Mouse (Mus musculus) 416B (cell line): ENCODE results near the gene Immp2l.
A peak's percentile ranks its signal among the peaks of the same experiment; 100 is the strongest.
"Not testable (repeated sequence)": the region's sequence is repeated elsewhere in the genome, so short reads cannot be mapped to it uniquely, and the experiment has no call there.

Source experiments
- DNase-seq: peaks from one replicate; pipeline ENCODE4 v3.0.0; 2011; ENCODE audit warnings: low read depth

The Immp2l gene

DNA sequence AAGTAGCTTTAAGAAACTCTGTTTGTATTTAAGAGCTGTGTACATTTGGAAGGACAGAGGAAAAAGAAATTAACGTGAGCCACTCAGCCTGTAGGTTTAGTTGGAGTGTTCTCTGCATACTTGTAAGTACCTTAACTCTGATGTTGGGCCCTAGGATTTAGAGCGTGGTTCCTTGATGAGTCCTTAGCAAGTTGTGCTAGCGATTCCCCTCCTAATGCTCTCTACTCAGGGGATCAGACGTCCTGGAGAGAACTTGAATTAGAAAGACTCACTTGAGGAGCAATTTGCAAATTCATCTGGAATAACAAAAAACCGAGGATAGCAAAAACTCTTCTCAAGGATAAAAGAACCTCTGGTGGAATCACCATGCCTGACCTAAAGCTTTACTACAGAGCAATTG, 835.8 kb downstream of the Immp2l start:
- DNase-seq, result not testable (repeated sequence)

DNA sequence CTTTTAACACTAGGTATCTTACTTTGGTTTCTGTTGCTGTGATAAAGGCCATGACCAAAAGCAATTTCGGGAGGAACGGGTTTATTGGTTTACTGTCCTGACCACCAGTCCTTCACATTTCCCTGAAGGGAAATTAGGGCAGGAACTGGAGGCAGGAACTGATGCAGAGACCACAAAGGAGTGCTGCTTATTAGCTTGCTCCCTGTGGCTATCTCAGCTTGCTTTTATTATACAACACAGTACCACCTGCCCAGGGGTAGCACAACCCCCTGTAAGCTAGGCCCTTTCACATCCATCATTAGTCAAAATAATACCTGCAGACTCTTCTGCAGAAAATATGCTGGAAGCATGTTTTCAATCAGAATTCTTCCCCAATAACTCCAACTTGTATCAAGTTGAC, 844.4 kb downstream of the Immp2l start:
- no peak for DNase-seq

DNA sequence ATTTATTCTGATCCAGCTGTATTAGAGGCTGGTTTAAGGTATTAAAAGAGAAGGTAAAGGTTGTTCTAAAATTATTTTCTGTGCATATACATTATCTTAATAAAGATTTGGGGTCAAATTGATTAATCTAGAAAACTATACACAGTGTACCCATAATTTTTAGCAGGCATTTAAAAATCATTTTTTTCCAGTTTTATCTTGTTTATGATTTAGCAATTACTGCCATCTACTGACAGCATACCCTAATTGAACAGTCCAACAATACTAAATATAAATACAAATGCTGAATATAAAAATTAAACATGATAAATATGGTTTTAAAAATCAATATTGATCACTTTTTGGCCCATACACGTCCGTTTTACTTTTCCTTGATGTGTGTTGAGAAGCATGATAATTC, 850.1 kb downstream of the Immp2l start:
- DNase-seq, result peak; percentile 13

DNA sequence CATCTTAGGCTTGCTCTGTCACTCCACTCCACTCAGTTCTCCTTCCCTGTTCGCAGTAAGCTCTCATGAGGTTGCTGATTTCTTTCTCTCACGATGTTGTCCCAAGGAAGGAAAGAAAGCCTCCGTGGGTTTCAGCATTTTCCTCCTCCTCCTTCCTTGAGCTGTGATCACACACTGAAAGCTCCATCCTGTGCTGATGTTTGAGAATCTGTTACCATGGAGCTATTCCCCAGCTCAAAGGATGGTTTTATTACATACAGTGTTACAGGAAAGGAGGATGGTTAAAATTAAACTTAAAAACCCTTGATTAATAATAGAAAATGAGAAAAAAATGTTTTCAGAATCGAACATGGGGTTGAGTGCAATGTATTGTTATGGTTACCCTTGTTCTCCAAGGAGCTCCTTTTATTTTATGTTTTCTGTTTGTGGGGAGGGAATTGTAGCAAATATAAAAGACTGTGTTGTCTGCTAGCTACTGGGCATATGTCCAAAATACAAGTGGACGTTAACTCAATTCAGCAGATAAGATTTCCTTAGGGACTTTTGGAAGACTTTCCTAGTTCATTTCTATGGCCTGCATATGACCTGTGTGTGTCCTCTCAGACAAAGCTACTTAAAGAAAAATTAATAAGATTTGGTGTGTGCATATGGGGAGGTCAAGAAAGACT, 853.5 kb downstream of the Immp2l start:
- DNase-seq, result no peak

DNA sequence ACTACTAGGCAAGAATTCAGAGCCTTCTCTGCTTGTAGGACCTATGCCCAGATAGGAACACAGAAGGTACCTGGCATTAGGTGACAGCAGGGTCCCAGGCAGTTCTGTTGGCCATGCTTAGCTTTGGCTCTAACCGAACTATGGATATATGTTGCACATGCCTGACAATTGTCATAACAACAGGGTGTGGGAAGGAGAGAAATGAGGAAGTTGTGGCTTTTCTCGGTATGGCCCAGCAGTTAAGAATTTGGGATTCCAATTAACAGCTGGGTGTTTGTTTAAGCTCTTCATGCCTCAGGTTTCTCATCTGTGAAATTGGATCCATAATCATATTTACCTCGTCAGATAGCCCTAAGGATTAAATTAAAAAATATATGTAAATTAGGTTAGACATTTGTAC, 854.6 kb downstream of the Immp2l start:
- DNase-seq, result peak; percentile 77

DNA sequence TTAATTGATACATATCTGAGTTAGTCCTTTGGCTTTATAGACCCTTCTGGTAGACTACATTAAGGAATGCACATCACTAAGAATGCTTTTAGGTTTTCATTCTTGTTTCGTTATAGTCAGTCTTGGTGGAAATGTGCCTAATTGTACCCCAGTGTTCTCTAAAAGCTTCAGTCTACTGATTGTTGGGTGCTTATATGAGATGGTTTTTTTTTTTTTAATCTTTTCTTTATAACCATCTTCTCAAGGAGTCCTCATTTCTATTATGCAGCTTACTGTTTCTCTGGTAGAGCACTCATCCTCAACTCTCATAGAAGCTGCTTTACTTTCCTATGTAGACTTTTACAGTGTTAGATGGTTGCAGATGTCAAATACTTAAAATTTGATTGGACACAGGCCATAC, 855.1 kb downstream of the Immp2l start:
- DNase-seq, result no peak

DNA sequence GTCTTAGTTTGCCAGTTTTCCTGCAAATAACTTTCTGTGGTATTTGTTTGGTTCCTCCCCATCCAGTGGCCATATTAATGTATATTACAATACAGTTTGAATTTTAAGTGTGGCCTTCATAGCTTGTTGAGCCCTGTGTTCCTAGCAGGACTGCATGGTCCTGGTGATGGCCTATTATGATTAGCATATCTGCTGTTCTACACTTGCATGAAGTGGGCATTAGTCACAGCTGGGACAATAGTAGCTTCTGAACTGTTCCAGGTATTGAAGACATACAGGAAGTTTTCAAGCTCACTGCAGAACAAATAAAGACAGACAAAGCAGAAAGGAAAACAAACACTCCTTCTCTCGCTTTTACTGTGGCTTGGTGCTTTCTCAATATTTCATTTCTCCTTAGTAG, 855.5 kb downstream of the Immp2l start:
- peak; percentile 11 for DNase-seq

DNA sequence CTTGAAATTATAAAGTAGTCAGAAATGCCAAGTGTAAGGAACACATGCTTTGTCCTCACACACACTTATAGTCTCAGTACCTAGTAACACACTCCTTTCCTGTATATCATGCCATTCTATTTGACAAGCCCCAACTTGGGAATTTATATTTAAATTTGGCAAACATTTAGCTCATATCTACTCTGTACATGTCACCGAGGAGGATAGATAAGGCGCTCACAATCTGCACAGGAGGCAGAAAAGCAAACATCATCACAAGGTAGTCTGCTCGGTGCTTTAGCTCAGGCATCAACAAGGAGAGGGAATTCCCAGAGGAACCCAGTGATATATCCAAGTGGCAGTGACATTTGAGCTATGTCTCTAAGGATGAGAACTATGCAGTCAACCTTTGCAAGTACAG, 856.9 kb downstream of the Immp2l start:
- DNase-seq, result no peak

DNA sequence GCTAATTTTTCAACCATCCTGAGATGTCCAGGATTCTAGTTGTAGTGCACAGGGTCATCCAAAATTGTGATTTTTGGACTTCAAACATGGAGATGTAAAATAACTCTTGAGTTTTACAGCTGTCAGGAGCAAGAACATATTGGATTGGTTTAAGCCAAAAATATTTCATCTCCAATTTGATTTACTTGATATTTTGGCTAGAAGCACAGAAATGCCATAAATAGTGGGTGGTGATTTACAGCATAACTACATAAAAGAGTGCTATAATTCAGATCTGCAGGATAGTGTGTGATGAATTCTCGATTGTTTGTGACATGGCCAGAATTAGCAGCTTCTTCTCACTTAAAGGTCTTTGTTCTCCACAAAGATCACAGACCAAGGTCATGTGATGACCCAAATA, 884.1 kb downstream of the Immp2l start:
- DNase-seq, result no peak

DNA sequence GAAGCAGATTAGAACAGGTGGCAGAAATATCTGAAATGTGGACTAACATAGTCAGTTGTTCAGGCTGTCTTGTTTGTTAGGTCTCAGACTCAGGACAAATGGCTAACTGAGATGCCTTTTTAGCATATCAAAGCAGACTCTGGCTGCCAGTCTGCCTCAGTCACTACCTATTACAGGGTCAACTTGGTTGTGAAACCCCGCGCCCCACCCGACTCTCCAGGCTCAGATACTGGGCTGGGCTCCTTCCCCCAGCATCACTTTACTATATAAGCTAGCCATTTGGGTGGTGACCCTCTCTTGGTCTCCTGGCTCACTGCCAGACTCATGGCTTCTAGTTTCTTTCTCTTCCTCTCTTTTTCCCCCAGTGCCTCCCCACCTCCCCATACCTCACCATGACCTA, 887.7 kb downstream of the Immp2l start:
- peak; percentile 5 for DNase-seq

DNA sequence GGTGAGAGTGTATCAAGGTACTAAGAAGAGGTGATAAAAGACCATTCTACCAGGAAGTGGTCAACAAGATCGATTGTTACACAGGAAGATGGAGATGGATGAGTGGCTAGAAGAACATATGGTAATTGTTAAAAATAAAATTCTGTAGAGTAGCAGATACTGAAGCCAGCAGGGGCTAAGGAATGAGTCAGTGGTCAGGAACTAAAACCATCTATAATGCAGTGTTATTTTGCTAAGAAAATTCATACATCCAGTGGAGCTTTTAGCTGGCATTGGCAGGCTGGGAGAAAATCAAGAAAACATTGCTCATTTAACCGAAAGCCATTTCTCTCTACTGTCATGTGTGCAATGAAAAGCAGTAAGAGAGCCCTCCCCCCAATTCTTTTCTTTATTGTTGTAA, 913.9 kb downstream of the Immp2l start:
- no peak for DNase-seq

DNA sequence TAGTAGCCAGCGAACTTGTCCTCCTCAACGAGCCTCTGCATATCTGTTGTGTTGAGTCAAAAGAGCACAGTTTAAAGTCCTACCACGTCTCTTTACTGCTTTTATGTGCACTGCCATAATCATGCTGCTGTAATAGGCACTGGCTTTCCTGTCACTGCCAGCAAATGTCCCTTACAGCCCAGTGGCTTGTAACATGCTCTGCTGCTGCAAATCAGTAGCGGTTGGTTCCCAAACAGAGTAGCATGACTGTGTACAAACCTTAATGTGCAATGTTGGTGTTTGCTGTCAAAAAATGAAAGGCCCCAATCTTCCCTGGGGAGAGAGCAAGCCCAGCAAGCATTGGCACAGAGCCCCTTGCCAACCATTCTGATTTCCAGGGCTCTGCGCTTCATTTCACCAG, 918.0 kb downstream of the Immp2l start:
- no peak for DNase-seq

DNA sequence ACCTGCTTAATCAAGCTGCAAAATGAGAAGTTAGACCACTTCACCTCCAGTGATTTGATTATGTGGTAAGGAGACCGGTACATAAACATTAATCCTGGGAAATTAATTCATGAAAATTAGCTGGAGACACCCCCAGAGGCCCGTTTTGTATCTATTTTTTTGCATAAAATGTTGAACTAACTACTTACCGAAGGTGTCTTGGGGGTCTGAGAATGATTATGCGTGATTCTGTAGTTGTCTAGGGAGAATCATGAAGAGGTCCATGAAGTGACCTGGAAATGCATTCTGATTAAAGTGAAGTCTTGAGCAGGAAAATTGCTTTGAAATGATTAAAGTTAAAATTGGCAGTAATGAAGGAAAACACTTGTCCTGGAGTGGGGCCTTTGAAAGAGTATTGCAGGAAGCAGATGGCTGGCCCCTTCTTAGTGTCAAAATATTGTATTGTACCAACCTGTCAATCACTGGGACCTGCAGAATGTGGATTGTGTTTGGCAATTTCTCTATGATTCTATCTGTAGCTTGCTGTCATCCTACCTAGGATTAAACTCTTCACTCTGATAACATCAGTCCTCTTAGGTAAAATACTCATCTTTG, 920.3 kb downstream of the Immp2l start:
- DNase-seq, result peak; percentile 32

DNA sequence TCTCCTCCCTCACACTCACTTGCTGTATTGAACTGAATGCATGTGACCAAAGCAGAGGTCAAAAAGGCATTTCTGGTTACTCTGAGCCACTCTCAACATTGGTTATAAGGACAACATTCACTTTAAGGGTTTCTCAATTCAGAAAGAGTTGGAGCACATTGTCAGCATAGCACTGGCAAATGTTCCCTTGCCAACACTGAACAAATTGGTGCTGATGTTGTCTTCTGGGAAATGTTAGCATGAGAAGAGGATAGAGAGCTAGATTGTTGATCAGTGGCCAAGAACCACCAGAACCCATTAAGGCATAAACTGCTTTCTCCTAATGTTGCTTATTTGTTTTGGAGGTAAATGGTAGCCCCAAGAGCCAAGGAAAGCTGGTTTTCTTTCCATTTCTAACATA, 922.6 kb downstream of the Immp2l start:
- DNase-seq, result no peak

DNA sequence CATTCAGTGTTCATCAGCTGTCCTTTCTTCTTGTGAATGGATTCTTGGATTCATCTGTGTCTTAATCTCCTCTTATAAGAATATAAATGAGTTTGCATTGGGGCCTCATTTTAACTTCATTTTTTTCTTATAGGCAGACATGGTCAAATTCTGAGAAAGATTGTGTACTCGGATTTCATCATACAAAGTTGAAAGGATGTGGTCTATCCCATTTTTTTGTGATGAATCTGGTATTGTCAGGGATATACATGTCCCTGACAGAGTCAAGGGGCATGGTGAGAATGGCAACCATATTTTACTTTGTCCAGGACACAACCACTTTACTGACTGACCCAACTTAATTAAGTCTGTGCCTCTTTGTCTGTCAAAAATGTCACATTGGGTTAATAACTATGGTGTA, 925.5 kb downstream of the Immp2l start:
- DNase-seq, result no peak

DNA sequence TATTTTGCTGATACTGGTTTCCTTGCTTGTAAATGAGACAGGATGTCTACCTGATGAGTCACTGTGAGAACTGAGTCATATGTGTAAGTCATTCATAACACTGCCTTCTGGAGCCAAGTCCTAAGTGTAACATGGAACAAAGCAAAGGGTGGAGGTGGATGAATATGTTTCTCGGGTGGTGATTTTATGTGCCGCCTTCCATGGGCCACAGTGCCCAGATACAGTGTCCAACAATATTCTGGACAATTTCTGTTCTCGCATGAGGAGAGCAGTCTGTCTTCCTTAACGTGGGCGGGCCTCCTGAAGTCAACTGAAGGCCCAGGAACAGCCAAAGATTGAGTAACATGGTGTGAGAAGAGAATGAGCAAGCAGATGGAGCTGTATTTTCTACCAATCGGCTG, 926.0 kb downstream of the Immp2l start:
- peak; percentile 97 for DNase-seq

DNA sequence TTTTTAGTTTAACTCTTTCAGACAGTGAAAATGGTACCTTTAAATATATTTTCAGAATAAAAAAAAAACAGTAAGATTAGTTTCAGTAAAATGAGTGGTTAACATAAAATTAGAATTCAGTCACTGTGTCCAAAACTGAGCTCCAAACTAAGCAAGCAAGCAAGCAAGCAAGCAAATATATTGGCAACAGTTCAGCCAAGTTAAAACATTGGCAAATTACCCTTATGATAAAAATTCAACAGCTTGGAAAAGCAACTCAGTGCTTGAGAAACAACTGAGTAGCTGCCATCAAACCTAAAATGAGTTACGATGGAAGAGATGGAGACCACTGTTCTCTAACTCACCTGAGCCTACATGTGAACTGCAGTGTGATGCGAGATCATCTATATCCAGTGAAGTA, 926.8 kb downstream of the Immp2l start:
- no peak for DNase-seq

DNA sequence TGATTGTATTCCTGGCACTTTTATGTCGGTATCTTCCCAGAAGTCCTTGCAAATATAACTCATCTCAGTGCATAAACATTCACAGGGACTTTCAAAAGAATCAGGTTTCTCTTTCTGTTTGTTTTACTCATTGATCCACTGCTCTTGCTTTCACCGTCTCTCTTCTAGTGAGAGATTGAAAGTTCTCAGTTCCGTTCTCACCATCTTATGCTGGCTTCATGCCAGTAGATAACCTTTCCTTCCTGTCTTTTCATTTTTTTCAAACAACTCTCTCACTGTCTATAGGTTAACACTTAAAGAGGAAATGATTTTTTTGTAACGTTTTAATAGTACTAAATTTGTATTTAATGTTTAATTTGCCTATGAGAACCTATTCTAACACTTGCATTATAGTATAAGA, 937.1 kb downstream of the Immp2l start:
- peak; percentile 48 for DNase-seq

DNA sequence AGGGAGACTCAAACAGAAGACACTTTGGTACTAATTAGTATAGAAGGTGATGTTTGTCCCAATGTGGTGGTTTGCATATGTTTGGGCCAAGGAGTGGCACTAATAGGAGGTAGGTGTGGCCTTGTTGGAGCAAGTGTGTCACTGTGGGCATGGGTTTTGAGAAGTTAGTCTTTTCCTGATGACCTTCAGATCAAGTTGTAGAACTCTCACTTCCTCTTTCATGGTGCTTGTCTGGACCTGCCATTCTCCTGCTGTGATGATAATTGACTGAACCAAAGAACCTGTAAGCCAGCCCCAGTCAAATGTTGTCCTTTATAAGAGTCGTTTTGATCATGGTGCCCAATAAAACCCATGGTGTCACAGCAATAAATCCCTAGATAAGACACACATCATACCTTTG, 967.5 kb downstream of the Immp2l start:
- no peak for DNase-seq
